Mouse (Mus musculus): Measurements from ENCODE around the gene Setd4. TPM values are rescaled to one million over a fixed set of nuclear protein-coding genes. Genes with fewer than 3 reads are reported as not detected.

The Setd4 gene
- polyA plus RNA-seq, 2 experiments = 3.6 to 4.1 TPM

- no peaks in the 10 kb centered on the region for H3K9me3 ChIP-seq (ENCODE audit: control insufficient read depth, low read length)
- H3K27me3 ChIP-seq (ENCODE audit: control insufficient read depth, insufficient read depth, low read length) = no peaks in the 10 kb centered on the region
- H3K36me3 ChIP-seq (replicated peaks; ENCODE audit: control insufficient read depth, insufficient read depth, low read depth) = no peaks in the 10 kb centered on the region
- 66% methylated on average over 4 of the region's 4 CpGs for WGBS (ENCODE audit: insufficient replicate concordance)
- H3K4me2 ChIP-seq (ENCODE audit: low read depth) = no peak overlapping the region
- H3K4me1 ChIP-seq (replicated peaks; ENCODE audit: control insufficient read depth in 2 of 2, insufficient read depth in 2 of 2, low read length in 1 of 2) = peaks cover 0 to 3% of the 10 kb centered on the region in 2 experiments; a peak in 1 of 4 replicates
- H3K4me3 ChIP-seq (ENCODE audit: insufficient read depth in 1 of 2, low read depth in 2 of 2, low read length in 2 of 2) = no peak overlapping the region
- no peak for ATAC-seq (ENCODE audit: insufficient read depth)
- no peak overlapping the region for H3K9ac ChIP-seq (replicated peaks)
- TF ChIP-seq EP300 (IDR thresholded peaks at IDR 0.05; ENCODE audit: low read depth) (no peak), CTCF (IDR thresholded peaks at IDR 0.05; ENCODE audit: low read depth) (no peak)
- H3K27ac ChIP-seq = no peak overlapping the region
- DNase-seq (ENCODE audit: low read depth in 3 of 3, low spot score in 3 of 3) = no peak
These were observed 15.6 kb downstream of the Setd4 start for GRCm38 (mm10) chr16:93588281-93588680.

DNA sequence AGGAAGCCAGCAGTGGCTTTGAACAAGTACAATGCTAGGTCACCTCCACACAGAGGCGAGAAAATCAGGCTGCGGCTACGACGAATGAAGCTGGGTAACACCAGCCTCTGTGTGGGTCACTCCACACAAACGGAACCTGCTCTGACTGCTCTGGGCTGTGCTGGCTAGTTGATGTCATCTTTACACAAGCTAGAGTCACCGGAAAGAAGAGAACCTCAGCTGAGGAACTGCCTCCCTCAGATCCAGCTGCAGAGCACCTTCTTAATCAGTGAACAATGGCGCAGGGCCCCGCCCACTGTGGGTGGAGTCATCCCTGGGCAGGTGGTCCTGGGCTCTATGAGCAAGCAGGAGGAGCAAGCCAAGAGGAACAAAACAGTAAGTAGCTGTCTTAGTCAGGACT, 17.5 kb downstream of the Setd4 start:
- H3K4me3 ChIP-seq (ENCODE audit: insufficient read depth in 1 of 2, low read depth in 2 of 2, low read length in 2 of 2) = no peak overlapping the region
- no peaks in the 10 kb centered on the region for H3K36me3 ChIP-seq (replicated peaks; ENCODE audit: control insufficient read depth, insufficient read depth, low read depth)
- TF ChIP-seq CTCF (IDR thresholded peaks at IDR 0.05; ENCODE audit: low read depth) (no peak), EP300 (IDR thresholded peaks at IDR 0.05; ENCODE audit: low read depth) (no peak)
- H3K27me3 ChIP-seq (ENCODE audit: control insufficient read depth, insufficient read depth, low read length) = no peaks in the 10 kb centered on the region
- H3K9me3 ChIP-seq (ENCODE audit: control insufficient read depth, low read length) = no peaks in the 10 kb centered on the region
- ATAC-seq (ENCODE audit: insufficient read depth) = no peak
- no peak overlapping the region for H3K27ac ChIP-seq
- H3K4me1 ChIP-seq (replicated peaks; ENCODE audit: control insufficient read depth in 2 of 2, insufficient read depth in 2 of 2, low read length in 1 of 2) = peaks cover 0 to 3% of the 10 kb centered on the region in 2 experiments; a peak in 1 of 4 replicates
- DNase-seq (ENCODE audit: low read depth in 3 of 3, low spot score in 3 of 3) = no peak
- no peak overlapping the region for H3K4me2 ChIP-seq (ENCODE audit: low read depth)
- WGBS (ENCODE audit: insufficient replicate concordance) = 51% methylated on average over 8 of the region's 8 CpGs
- H3K9ac ChIP-seq (replicated peaks) = no peak overlapping the region

DNA sequence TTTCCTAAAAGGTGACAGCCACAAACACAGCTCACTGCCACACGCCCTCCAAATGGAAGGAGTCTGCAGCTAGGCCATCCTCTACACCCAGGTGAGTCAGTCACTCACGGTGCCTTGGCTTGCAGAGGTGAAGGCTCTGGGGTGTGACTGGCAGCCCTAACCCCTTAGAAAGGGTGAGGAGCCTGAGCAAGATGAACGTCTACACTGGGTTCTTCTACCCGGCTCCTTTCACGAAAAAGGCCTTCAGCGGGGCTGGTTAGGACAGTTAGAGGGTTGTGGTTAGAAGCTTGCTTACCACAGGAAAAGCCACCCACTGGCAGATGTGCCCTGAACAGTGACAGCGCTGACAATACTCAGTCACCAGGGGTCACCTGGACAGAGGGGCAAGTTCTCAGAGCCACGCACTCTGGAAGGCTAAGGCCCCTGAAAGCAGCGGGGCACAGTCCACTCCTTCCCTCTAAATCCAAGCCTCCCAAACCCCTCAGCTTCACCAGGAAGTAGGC, 18.1 kb downstream of the Setd4 start:
- H3K27ac ChIP-seq = no peak overlapping the region
- 25% methylated on average over 9 of the region's 9 CpGs for whole genome bisulfite sequencing (ENCODE audit: insufficient replicate concordance)
- DNase-seq (ENCODE audit: low read depth in 3 of 3, low spot score in 3 of 3) = no peak
- H3K36me3 ChIP-seq (replicated peaks; ENCODE audit: control insufficient read depth, insufficient read depth, low read depth) = no peaks in the 10 kb centered on the region
- no peak overlapping the region for H3K4me2 ChIP-seq (ENCODE audit: low read depth)
- peaks cover 0 to 3% of the 10 kb centered on the region in 2 experiments; a peak in 1 of 4 replicates for H3K4me1 ChIP-seq (replicated peaks; ENCODE audit: control insufficient read depth in 2 of 2, insufficient read depth in 2 of 2, low read length in 1 of 2)
- H3K4me3 ChIP-seq (ENCODE audit: insufficient read depth in 1 of 2, low read depth in 2 of 2, low read length in 2 of 2) = no peak overlapping the region
- no peaks in the 10 kb centered on the region for H3K27me3 ChIP-seq (ENCODE audit: control insufficient read depth, insufficient read depth, low read length)
- TF ChIP-seq CTCF (IDR thresholded peaks at IDR 0.05; ENCODE audit: low read depth) (no peak), EP300 (IDR thresholded peaks at IDR 0.05; ENCODE audit: low read depth) (no peak)
- no peak for ATAC-seq (ENCODE audit: insufficient read depth)
- H3K9ac ChIP-seq (replicated peaks) = no peak overlapping the region
- H3K9me3 ChIP-seq (ENCODE audit: control insufficient read depth, low read length) = no peaks in the 10 kb centered on the region

GRCm38 (mm10) chr16:93584976-93585702, 18.7 kb downstream of the Setd4 start:
- no peak overlapping the region for H3K27ac ChIP-seq
- WGBS (ENCODE audit: insufficient replicate concordance) = 64% methylated on average over 24 of the region's 24 CpGs
- no peak for ATAC-seq (ENCODE audit: insufficient read depth)

GRCm38 (mm10) chr16:93581125-93581524, 22.7 kb downstream of the Setd4 start:
- WGBS (ENCODE audit: insufficient replicate concordance) = 46% methylated on average over 6 of the region's 6 CpGs

More at GRCm38 (mm10) chr16:93584976-93585702, 18.7 kb downstream of the Setd4 start:
- no peak overlapping the region for H3K4me2 ChIP-seq (ENCODE audit: low read depth)
- H3K27me3 ChIP-seq (ENCODE audit: control insufficient read depth, insufficient read depth, low read length) = no peaks in the 10 kb centered on the region
- H3K4me3 ChIP-seq (ENCODE audit: insufficient read depth in 1 of 2, low read depth in 2 of 2, low read length in 2 of 2) = no peak overlapping the region
- H3K36me3 ChIP-seq (replicated peaks; ENCODE audit: control insufficient read depth, insufficient read depth, low read depth) = no peaks in the 10 kb centered on the region
- peaks cover 0 to 3% of the 10 kb centered on the region in 2 experiments; a peak in 1 of 4 replicates for H3K4me1 ChIP-seq (replicated peaks; ENCODE audit: control insufficient read depth in 2 of 2, insufficient read depth in 2 of 2, low read length in 1 of 2)
- H3K9ac ChIP-seq (replicated peaks) = no peak overlapping the region
- no peaks in the 10 kb centered on the region for H3K9me3 ChIP-seq (ENCODE audit: control insufficient read depth, low read length)
- DNase-seq (ENCODE audit: low read depth in 3 of 3, low spot score in 3 of 3) = no peak
- TF ChIP-seq CTCF (IDR thresholded peaks at IDR 0.05; ENCODE audit: low read depth) (no peak), EP300 (IDR thresholded peaks at IDR 0.05; ENCODE audit: low read depth) (no peak)

More at GRCm38 (mm10) chr16:93581125-93581524, 22.7 kb downstream of the Setd4 start:
- H3K27me3 ChIP-seq (ENCODE audit: control insufficient read depth, insufficient read depth, low read length) = no peaks in the 10 kb centered on the region
- no peaks in the 10 kb centered on the region for H3K36me3 ChIP-seq (replicated peaks; ENCODE audit: control insufficient read depth, insufficient read depth, low read depth)
- no peak overlapping the region for H3K4me3 ChIP-seq (ENCODE audit: insufficient read depth in 1 of 2, low read depth in 2 of 2, low read length in 2 of 2)
- DNase-seq (ENCODE audit: low read depth in 3 of 3, low spot score in 3 of 3) (no peak), ATAC-seq (ENCODE audit: insufficient read depth) (no peak)
- H3K4me1 ChIP-seq (replicated peaks; ENCODE audit: control insufficient read depth in 2 of 2, insufficient read depth in 2 of 2, low read length in 1 of 2) = no peaks in the 10 kb centered on the region
- no peak overlapping the region for H3K9ac ChIP-seq (replicated peaks)
- H3K9me3 ChIP-seq (ENCODE audit: control insufficient read depth, low read length) = no peaks in the 10 kb centered on the region
- no peak for TF ChIP-seq CTCF (IDR thresholded peaks at IDR 0.05; ENCODE audit: low read depth)
- no peak for TF ChIP-seq EP300 (IDR thresholded peaks at IDR 0.05; ENCODE audit: low read depth)
- no peak overlapping the region for H3K4me2 ChIP-seq (ENCODE audit: low read depth)
- H3K27ac ChIP-seq = no peak overlapping the region

All from liver, embryonic 14.5 days (tissue).